Mouse (Mus musculus) liver, embryonic 11.5 days (tissue): ENCODE data around the gene Smad6. TPM values are rescaled to one million over a fixed set of nuclear protein-coding genes. Genes with fewer than 3 reads are reported as not detected.

Source experiments
- ATAC-seq: fragments of 200-750 bp; cut with Nextera tagmentation; replicated peaks from 2 replicates; pipeline ENCODE4 v1.8.0; 2017; ENCODE audit warnings: moderate number of reproducible peaks, mild to moderate bottlenecking, moderate TSS enrichment, moderate library complexity; ENCODE audit not compliant: low FRiP score
- DNase-seq: peaks from one replicate; pipeline ENCODE4 v3.0.0-alpha.2; 2017; ENCODE audit warnings: low spot score
- H3K27ac ChIP-seq: fragments of 300-500 bp; sonication (generic); 2 replicates; pipeline ENCODE4 v1.5.1; 2014; ENCODE audit warnings: mild to moderate bottlenecking, low read depth, low read length, control low read depth
- H3K27me3 ChIP-seq: fragments of 300-500 bp; sonication (generic); replicated peaks from 2 replicates; pipeline ENCODE4 v1.6.1; 2014; ENCODE audit warnings: low read length, mixed read lengths; ENCODE audit not compliant: control insufficient read depth, insufficient read depth
- H3K36me3 ChIP-seq: fragments of 300-500 bp; sonication (generic); 2 replicates; pipeline ENCODE4 v1.6.1; 2014; ENCODE audit warnings: mild to moderate bottlenecking, low read length, moderate library complexity, mixed read lengths; ENCODE audit not compliant: control insufficient read depth, insufficient read depth
- H3K4me1 ChIP-seq: fragments of 300-500 bp; sonication (generic); replicated peaks from 2 replicates; pipeline ENCODE4 v1.6.1; 2014; ENCODE audit warnings: low read length, mixed read lengths; ENCODE audit not compliant: control insufficient read depth, insufficient read depth
- H3K4me2 ChIP-seq: fragments of 300-500 bp; sonication (generic); 2 replicates; pipeline ENCODE4 v1.6.1; 2014; ENCODE audit warnings: mild to moderate bottlenecking, control low read depth, moderate library complexity
- H3K4me3 ChIP-seq: fragments of 300-500 bp; sonication (generic); 2 replicates; pipeline ENCODE4 v1.5.1; 2014; ENCODE audit warnings: low read depth, low read length, control low read depth
- H3K9ac ChIP-seq: fragments of 300-500 bp; sonication (generic); 2 replicates; pipeline ENCODE4 v1.6.1; 2014; ENCODE audit warnings: low read depth, low read length, control low read depth
- H3K9me3 ChIP-seq: fragments of 300-500 bp; sonication (generic); 2 replicates; pipeline ENCODE4 v1.6.1; 2016; ENCODE audit warnings: low read length, inconsistent platforms, mixed read lengths; ENCODE audit not compliant: control insufficient read depth
- WGBS: fragments of 180-500 bp; shearing (Covaris S2); extraction: QIAGEN DNeasy Blood & Tissue Kit; methylation state at CpG from one replicate; pipeline ENCODE4 v1.1.7; 2014; 5-methylcytosine and 5-hydroxymethylcytosine counted together
- polyA plus RNA-seq: library from polyadenylated mRNA; unstranded; fragments of >200 nt; fragmentation: Nextera tagmentation; extraction: Ambion mirVana; gene quantifications from 2 replicates; pipeline ENCODE4 v1.2.1, GENCODE M21; 2014

The Smad6 gene
- polyA plus RNA-seq, 1 experiment from 2014 or later, result 10.1 TPM

DNA sequence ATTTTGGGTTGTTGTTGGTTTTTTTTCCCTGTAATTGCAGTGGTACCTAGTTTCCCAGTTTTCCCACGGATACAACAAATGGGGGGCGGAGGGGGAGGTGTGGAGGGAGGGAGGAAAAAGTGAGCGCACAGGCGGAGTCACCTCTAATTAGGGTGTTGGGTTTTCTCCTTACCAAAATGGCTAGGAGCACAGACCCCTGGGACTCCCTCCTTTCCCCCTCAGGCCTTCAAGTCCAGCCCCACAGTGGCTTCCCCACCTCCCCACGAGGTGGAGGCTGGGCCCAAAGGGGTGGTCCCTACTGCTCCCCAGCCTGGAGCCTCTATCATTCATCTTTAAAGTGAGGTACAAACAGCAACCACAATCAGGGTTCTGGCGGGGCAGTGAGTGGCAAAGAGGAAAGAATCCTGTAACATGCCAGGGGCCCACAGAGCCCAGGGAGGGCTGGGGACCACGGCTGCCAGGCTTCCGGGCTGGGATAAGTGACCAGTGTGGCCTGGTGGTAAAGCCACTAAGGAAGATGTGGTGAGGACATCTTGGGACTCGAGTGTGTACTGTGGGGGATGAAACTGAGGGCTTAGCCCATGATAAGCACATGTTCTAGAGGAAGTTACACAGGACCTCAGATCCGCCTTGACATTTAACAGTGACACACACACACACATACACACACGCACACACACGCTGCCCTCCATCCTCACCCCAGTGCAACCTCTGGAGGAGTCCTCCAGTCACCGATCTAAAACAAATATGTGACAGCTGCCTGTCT, 47.4 kb downstream of the Smad6 start:
- Histone ChIP-seq H3K27me3 (no peaks in the 10 kb centered on the region), H3K9ac (no peak overlapping the region), H3K4me1 (peaks cover 72% of the 10 kb centered on the region), H3K4me3 (no peak overlapping the region), H3K9me3 (no peaks in the 10 kb centered on the region), H3K4me2 (no peak overlapping the region), H3K36me3 (peaks cover 3% of the 10 kb centered on the region; the same call in 1 of the 2 replicates), H3K27ac (peak overlapping the region; percentile 17; the same call in 1 of the 2 replicates)
- WGBS, result 37% methylated on average over 13 of the region's 13 CpGs
- ATAC-seq, result no peak
- DNase-seq, result no peak

DNA sequence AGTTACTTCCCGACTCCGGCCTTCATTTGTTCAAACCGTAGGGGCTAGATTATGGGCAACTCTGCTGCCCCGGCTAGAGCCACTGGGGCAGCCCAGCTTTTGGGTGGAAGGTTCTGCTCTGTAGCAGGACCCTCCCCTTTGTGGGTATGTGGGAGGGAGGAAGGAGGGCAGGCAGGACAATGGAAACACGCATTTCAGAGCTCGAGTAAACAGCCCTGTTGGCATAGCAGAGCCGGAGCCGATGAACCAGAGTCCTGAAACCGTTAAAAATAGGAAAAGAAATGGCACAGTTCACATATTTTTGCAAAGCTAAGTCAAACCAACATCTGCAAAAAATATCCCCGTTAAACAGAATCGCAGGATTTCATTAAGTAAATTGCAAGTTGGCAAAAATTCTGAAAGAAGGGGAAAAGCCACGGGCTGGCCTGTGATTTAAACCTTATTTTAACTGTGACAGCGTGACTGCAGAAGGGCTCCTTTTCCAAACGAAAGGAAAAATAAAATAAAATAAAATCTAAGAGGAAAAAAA, 48.1 kb downstream of the Smad6 start:
- no peaks in the 10 kb centered on the region for H3K9me3 ChIP-seq
- peaks cover 3% of the 10 kb centered on the region; the same call in 1 of the 2 replicates for H3K36me3 ChIP-seq
- DNase-seq (no peak), ATAC-seq (no peak)
- H3K4me2 ChIP-seq, result no peak overlapping the region
- WGBS, result 63% methylated on average over 14 of the region's 14 CpGs
- no peak overlapping the region for H3K27ac ChIP-seq
- no peaks in the 10 kb centered on the region for H3K27me3 ChIP-seq
- peaks cover 72% of the 10 kb centered on the region for H3K4me1 ChIP-seq
- no peak overlapping the region for H3K9ac ChIP-seq
- H3K4me3 ChIP-seq, result no peak overlapping the region

DNA sequence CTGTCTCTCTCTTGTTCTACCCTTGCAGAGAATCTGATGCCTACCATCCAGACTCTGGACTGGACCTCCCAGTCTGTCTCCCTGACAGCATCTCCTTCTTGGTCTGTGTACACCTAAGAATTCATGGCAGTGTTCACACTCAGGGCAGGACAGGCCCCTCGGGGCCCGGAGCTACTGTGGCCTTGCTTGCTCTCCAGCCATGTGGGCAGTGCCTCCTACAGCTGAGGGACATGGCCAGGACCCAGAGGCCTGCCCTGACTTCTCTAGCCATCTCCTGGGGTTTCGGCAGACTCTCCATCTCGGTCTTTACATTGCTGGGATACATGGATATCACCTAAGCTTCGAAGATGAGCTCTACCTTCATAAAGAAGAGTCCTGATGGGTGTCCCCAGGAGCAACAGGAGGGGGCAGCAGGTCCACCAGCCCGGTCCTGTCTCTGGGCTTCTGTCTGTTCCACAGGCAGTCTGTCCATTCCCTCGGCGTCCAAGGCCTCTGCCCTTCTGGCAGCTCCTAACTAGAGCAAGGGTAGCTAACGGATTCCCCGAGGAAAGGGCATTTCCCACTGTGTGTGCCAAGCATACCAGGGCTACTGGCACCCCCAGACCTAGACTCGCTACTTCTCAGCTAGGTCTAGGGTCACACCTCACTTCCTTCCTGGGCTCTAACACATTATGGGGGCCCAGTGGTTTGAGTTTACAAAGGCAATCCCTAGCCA, 49.1 kb downstream of the Smad6 start:
- no peak for ATAC-seq
- no peaks in the 10 kb centered on the region for H3K27me3 ChIP-seq
- H3K4me2 ChIP-seq, result no peak overlapping the region
- DNase-seq, result no peak
- no peak overlapping the region for H3K9ac ChIP-seq
- 86% methylated on average over 11 of the region's 11 CpGs for WGBS
- H3K4me1 ChIP-seq, result peaks cover 69% of the 10 kb centered on the region
- peaks cover 3% of the 10 kb centered on the region; the same call in 1 of the 2 replicates for H3K36me3 ChIP-seq
- no peaks in the 10 kb centered on the region for H3K9me3 ChIP-seq
- H3K4me3 ChIP-seq, result no peak overlapping the region
- H3K27ac ChIP-seq, result no peak overlapping the region

DNA sequence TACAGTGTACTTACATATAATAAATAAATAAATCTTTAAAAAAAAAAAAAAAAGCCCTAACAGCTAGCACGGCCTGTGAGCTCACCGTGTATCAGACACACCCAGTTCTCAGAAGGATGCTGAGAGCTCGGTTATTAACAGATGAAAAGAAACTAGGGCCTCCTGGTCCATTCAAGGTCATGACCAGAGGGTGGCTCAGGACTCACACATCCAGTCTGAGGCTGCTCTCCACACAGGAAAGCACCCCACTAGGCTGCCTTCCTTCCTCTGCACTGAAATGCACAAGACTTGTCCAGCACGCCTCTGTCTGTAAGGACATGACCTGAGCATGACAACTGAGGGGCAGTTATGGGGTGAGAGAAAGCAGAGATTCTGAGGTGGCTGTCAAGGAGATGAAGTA, 50.3 kb downstream of the Smad6 start:
- no peak for ATAC-seq

GRCm38 (mm10) chr9:63970836-63971235, 51.0 kb downstream of the Smad6 start:
- Histone ChIP-seq H3K9ac (no peak overlapping the region), H3K4me2 (no peak overlapping the region)

More for the DNA sequence above, 50.3 kb downstream of the Smad6 start:
- Histone ChIP-seq H3K4me3 (no peak overlapping the region), H3K36me3 (peaks cover 3% of the 10 kb centered on the region; the same call in 1 of the 2 replicates), H3K9me3 (no peaks in the 10 kb centered on the region), H3K9ac (no peak overlapping the region), H3K27me3 (no peaks in the 10 kb centered on the region), H3K27ac (no peak overlapping the region), H3K4me1 (peaks cover 65% of the 10 kb centered on the region), H3K4me2 (no peak overlapping the region)
- WGBS, result 44% methylated on average over 4 of the region's 4 CpGs
- DNase-seq, result no peak

DNA sequence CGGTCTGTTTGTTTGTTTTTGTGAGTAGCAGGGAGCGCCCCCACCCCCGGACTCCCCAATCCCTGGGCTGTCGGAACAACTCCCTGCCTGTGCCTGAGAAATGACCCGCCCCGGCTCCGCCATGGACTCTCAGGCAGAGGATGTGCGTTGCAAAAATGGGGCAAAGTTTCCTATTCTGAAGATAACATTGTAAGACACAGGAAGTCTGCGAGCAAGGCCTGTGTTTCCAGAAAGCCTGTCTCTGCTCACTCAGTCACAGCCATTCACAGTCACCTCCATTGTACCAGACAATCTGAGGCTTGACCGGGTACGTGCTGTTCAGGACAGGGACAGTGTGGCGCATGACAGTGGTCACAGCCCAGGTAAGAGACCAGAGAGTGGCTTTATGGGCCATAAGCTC, 51.5 kb downstream of the Smad6 start:
- H3K4me1 ChIP-seq, result peaks cover 59% of the 10 kb centered on the region
- 51% methylated on average over 12 of the region's 12 CpGs for WGBS
- no peak overlapping the region for H3K4me2 ChIP-seq
- no peak overlapping the region for H3K4me3 ChIP-seq
- DNase-seq, result no peak
- no peaks in the 10 kb centered on the region for H3K36me3 ChIP-seq
- no peak for ATAC-seq
- H3K9me3 ChIP-seq, result no peaks in the 10 kb centered on the region
- 0 out of 2 replicates have a peak overlapping the region, but pooled peaks have one; percentile 33 for H3K27ac ChIP-seq
- H3K27me3 ChIP-seq, result no peaks in the 10 kb centered on the region
- H3K9ac ChIP-seq, result no peak overlapping the region

More at GRCm38 (mm10) chr9:63970836-63971235, 51.0 kb downstream of the Smad6 start:
- H3K4me3 ChIP-seq, result no peak overlapping the region
- no peaks in the 10 kb centered on the region for H3K27me3 ChIP-seq
- DNase-seq (no peak), ATAC-seq (no peak)
- H3K4me1 ChIP-seq, result peaks cover 60% of the 10 kb centered on the region
- whole genome bisulfite sequencing, result 52% methylated on average over 6 of the region's 6 CpGs
- no peaks in the 10 kb centered on the region for H3K9me3 ChIP-seq
- 0 out of 2 replicates have a peak overlapping the region, but pooled peaks have one; percentile 33 for H3K27ac ChIP-seq
- H3K36me3 ChIP-seq, result peaks cover 3% of the 10 kb centered on the region; the same call in 1 of the 2 replicates

- Histone ChIP-seq H3K4me3 (no peak overlapping the region), H3K4me1 (peaks cover 56% of the 10 kb centered on the region), H3K9ac (no peak overlapping the region), H3K36me3 (no peaks in the 10 kb centered on the region), H3K27me3 (no peaks in the 10 kb centered on the region), H3K9me3 (no peaks in the 10 kb centered on the region), H3K4me2 (no peak overlapping the region), H3K27ac (no peak overlapping the region)
- DNase-seq (no peak), ATAC-seq (no peak)
- WGBS, result 82% methylated on average over 10 of the region's 10 CpGs
These were observed 52.4 kb downstream of the Smad6 start for GRCm38 (mm10) chr9:63969467-63969866.

DNA sequence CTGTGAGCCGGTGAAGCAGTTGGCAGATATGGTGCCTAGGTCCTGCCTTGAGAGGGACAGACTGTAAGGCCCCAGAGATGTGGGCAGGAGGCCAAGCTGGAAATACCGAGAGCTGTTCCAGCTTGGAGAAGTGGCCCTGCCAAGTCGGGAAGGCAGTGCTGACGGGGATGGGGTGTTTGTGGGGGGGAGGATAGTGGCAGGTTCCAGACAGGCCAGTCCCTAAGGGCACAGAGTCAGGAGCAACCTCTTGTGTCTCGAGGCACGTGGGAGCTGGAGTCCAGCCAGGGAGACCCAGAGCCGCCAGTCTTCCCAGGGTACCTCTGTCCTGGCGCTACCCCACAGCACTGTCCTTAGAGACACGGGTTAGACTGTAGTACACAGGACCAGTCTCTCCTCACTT, 53.3 kb downstream of the Smad6 start:
- Histone ChIP-seq H3K27ac (no peak overlapping the region), H3K9ac (no peak overlapping the region), H3K9me3 (no peaks in the 10 kb centered on the region), H3K36me3 (no peaks in the 10 kb centered on the region), H3K27me3 (no peaks in the 10 kb centered on the region), H3K4me3 (no peak overlapping the region), H3K4me2 (no peak overlapping the region), H3K4me1 (peaks cover 60% of the 10 kb centered on the region)
- ATAC-seq (no peak), DNase-seq (no peak)
- WGBS, result 72% methylated on average over 9 of the region's 9 CpGs
